Mouse (Mus musculus): ENCODE results near the gene Lrig1.

Gene Lrig1

GRCm38 (mm10) chr6:94700067-94700491 lies at the start of gene Lrig1:
Lrig1 (minus strand) TSS chr6:94700158.
- CTCF ChIA-PET, result no interaction called here

- CTCF ChIA-PET, result no interaction called here
Measured at GRCm38 (mm10) chr6:94749626-94750025, 49.7 kb upstream of the Lrig1 start.

GRCm38 (mm10) chr6:94748361-94748760 lies 48.4 kb upstream of the Lrig1 start:
- CTCF ChIA-PET, result no interaction called here

DNA sequence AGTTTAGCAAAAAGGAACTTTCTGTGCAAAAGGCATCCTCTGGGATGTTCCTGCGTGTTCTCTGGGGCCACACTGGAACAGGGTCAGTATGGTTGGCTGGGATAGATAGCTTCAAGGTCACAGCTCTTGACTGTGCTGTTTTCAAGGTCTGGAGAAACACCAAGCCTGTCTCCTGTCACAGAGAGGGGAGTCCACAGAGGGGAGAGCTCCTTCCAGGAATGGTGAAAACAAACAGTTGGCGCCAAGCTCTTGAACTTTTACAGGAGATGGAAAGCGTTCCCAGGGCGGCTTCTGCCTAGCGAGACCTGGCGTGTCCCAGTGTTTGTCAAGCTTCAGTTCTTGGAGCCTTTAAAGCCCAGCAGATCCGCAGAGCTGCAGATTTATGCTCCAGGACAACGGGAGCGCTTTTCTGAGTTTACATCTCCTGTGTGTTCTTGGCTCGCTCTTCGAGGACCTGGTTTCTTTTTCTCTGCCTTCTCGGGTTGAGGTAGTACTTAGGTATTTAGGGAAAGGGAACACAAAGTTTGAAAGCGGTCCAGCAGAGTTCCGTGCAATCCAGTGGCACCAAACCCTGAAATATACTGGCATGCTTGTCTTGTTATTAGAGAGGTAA lies 40.3 kb upstream of the Lrig1 start:
- CTCF ChIA-PET, result no interaction called here

DNA sequence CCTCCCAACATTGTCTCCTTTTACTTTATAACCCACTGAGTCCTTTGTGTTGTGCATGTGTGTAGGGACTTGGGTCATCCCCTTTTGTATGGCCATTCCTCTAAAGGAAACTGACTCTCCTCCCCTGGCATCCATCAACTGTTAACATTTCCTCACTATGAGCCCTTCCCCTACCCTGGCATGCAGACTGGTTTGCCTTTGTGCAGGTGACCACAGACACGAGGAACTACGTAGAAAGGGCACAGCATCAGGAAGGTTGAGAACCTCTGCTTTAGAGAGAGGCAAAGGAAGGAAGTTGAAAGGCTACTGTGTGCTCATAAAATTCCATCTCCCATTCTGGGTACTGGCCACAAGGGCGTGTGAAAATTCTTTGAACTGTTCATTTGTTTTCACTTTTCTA lies 38.7 kb upstream of the Lrig1 start:
- CTCF ChIA-PET, result no interaction called here

- CTCF ChIA-PET, result no interaction called here
Measured at GRCm38 (mm10) chr6:94733878-94734277, 33.9 kb upstream of the Lrig1 start.

GRCm38 (mm10) chr6:94729847-94730246 lies 29.9 kb upstream of the Lrig1 start:
- CTCF ChIA-PET, result no interaction called here

- CTCF ChIA-PET, result no interaction called here
Measured at GRCm38 (mm10) chr6:94729132-94729531, 29.2 kb upstream of the Lrig1 start.

DNA sequence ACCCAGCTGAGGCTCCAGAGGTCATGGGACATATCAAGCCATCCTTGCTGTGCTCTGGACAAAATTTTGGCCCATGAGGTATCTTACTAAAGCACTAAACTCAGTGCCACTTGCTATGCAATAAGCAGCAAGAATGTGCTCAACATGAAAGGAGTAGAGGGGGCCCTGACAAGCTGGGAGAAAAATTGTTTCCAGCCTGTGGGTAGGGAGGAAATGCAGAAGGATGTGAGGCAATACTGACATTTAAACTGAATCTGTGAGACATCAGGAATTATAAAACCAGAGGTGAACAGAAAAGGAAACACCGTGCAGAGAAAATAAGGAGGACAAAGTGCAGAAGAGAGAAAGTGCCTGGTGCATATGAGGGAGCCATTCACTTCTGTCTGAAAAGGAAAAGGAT lies 24.7 kb upstream of the Lrig1 start:
- CTCF ChIA-PET, result no interaction called here

DNA sequence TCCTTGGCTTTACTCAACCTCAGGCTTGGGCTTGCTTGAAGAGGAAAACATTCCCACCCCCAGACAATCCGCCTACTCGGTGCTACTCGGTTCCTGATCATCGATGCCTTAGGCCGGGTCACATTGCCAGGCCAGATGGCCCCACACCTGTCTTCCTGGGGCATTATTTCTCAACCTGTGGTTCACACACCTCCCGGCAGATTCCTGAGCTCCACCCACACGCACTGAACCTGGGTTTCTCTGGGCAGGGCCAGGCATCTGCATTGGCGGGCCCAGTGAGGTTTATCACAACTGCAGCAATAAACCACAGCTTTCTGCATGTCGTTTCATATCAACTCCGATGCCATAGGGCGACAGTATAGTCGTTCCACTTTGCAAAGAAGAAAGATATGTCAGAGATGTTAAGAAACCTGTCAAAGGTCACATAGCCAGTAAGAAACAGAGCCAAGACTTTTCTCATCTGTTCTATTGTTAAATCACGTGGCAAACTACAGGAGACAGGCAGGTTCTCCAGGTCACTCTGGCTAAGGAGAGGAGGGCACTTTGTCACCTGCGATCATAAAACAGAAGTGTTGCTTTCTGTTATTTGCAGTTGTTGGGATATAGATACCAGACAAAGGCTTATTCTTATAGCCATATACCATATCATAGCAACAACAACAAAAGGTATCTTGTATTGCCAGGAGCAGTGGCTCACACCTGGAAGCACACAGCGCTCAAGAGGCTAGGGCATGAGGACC lies 18.8 kb upstream of the Lrig1 start:
- CTCF ChIA-PET, result no interaction called here

DNA sequence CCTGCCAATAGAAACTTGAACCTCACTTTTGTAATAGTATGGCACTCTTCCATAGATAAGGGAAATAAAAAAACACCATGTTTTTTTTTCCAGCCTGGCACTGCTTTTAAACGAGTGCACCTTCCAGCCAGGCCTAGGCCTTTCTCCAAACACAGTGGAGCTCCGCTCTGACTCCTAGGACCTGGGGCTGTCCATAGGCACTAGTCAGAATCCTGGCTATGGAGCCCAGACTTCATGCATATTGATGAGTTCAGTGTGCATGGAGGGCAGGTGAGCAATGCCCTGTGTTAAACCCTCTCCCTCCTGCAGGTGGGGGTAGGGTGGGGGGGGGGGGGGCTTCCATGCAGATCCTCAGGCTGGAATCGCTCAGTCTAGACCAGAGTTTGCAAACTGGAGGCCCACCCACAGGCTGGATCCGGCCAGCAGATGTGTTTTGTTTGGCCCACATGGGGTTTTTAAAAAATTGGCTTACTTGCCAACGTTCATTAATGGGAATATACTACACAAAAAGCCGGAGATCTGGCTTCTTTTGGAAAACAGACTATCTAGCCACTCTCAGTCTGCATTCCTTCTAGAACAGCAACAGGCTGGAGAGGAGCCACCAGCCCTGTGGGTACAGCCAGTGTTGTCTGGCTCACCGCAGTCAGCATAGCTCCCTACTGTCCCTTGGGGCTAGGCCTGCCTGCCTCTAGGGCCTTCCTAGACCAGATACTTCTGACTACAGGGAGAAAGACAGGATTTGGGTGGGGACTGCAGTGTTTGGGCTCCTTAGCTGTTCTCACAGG lies 17.9 kb upstream of the Lrig1 start:
- CTCF ChIA-PET, result no interaction called here

GRCm38 (mm10) chr6:94715645-94715940 lies 15.6 kb upstream of the Lrig1 start:
- CTCF ChIA-PET, result no interaction called here

DNA sequence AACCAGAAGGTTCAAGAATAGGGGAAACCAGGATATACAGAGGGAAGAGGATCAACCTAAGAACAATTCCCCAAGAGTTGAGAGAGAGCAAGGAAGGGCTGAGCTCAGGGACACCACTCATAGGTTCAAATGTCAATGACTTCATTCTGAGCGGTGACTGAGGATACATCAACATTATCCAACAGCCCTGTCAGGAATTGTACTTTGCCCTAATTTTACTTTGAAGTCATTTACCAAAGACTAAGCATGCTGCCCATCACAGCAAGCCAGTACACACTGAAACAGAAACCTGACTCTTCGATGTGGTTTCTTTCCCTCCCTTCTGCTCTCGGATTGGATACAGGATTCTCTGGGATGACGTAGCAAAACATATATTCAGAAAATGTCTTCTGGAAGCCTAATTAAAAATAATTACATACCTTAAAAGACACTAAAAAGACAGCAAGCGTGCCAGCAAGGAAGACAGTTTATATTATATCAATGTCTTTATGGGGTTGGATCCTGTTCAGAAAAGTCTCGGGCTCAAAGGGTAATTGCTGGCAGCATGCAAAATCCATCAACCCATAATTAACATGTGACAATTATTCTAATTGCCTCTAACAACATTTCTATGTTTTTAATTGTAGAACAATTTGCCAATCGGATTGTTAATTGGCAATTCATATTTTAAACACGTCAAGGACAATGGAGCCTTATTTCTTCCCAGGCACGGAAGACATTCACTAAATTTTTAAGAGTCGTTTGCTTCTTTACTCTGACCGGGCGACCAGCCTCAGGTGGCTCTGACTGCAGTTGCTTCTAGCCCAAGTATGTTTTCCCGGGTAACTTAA lies 15.1 kb upstream of the Lrig1 start:
- CTCF ChIA-PET, result no interaction called here

DNA sequence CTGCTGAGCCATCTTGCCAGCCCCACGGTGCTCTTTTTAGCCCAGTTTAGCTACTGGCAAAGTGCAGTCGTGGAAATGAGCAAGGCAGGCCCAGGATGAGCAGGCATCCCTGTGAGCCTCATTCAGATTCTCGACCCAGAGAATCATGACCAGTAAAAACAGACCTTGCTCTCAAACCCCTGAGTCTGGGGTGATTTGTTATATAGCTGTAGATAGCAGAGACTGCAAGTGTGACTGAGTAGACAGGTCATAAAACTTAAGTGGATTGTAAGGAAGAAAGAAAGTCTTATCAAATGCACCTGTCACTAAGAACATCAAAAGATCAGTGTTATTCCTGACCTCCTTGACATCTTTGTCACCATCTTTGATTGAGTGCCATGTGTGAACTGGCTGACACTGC lies 9.9 kb upstream of the Lrig1 start:
- CTCF ChIA-PET, result interaction anchor here (0.7 kb wide), 1 partner anchor 1320 kb away, joined by 3 read pairs; no protein-coding TSS in a partner anchor

- CTCF ChIA-PET, result no interaction called here
Measured at GRCm38 (mm10) chr6:94709150-94709549, 9.2 kb upstream of the Lrig1 start.

GRCm38 (mm10) chr6:94707254-94707653 lies 7.3 kb upstream of the Lrig1 start:
- CTCF ChIA-PET, result no interaction called here

DNA sequence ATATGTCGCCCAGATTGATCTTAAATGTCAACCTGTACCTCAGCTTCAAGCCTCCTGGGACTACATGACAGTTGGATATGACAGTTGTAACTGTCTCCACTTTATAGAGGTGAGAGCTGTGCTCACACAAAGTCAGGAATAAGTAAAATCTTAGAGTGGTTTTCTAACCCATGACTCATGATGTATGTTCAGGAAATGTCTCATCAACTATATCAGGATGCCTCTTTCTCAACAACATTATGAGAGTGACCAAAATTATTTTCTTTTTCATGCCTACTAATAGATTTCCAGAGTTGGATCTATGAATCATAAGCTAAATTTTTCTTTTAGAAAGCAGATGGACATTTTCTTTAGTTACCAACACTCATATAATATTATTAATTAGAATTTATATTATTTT lies 6.0 kb upstream of the Lrig1 start:
- CTCF ChIA-PET, result no interaction called here

DNA sequence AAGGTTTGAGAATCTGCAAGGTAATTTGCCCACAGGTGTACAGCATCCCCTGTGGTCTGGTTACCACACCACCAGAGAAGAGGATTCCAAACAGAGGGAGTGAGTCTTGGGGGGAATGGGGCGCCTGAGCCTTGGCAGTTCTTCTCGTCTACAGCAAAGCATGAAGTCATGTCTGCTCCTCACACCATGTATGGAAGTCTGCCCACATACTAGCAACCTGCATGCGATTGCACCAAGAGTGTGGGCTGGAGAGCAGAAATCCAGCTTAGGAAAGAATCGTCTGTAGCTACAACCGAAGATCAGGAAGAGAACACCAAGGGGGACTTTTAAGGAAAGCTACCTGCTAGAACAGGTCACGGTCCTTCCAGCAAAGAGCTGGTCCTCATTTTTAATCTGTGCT lies 3.0 kb upstream of the Lrig1 start:
- CTCF ChIA-PET, result interaction anchor here (0.5 to 0.6 kb wide), 2 partner anchors 63 to 398 kb away, joined by 5 to 10 read pairs; no protein-coding TSS in a partner anchor

- CTCF ChIA-PET, result no interaction called here
Measured at GRCm38 (mm10) chr6:94701071-94701470, 1.1 kb upstream of the Lrig1 start.

DNA sequence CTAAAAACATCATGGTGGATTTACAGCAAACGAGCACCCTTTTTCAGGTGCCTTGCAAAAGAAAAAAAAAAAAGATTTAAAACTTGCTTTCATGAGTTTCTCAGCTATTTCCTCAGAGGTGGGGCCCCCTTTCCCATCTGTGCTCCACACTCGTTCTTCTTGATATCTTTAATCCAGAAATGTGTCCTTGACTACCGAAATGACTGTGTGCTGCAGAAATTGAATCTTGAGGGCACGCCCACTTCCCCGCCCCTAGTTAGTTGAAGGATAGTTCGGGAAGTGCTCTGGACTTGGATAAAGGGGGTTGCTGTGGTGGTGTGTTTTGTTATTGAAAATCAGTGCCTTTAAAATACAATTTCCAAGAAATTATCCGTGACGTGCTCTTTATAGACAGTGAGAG lies 654 bp upstream of the Lrig1 start:
- CTCF ChIA-PET, result no interaction called here

GRCm38 (mm10) chr6:94699173-94699987 lies 578 bp downstream of the Lrig1 start:
- CTCF ChIA-PET, result no interaction called here

Measured in spleen, embryonic (tissue).